Mouse (Mus musculus): ENCODE measurements around the gene Rps18.

GRCm38 (mm10) chr17:33916294-33916693 lies 39.5 kb downstream of the Rps18 start:
- TF ChIP-seq CTCF (IDR thresholded peaks at IDR 0.05; ENCODE audit: extremely low read depth, insufficient read depth, low read length): no peak
- no peak for TF ChIP-seq POLR2A (IDR thresholded peaks at IDR 0.05; ENCODE audit: extremely low read depth, insufficient read depth, low read length)
